Mouse (Mus musculus): ENCODE measurements around the gene Lyl1.

DNA sequence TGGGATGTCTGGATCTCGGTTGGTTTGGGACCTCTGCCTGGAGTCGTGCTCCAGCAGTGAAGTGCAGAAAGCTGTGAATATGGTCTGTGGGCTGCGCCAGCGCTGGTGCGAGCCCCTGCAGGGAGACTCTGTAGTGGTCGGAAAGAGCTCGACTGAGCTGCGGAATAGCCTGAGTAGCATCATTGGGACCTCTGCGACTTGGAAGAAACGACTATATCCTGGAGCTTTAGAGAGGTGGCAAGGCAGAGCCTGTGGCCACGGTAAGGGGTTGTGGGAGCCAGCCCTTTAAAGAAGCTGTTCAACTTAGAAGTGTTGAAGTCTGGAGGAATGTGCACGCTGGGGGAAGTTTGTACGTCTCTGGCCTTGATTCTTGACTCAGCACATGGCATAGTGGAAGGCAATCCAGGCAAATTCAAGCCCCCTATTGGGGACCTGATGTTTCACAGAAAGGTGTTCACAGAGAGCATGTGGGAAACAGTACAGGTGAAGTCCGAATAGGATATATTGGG is 35.8 kb upstream of the Lyl1 start:
- no peak for TF ChIP-seq CTCF (IDR thresholded peaks at IDR 0.05; ENCODE audit: control insufficient read depth, insufficient read depth, low read length)
- no peak for TF ChIP-seq POLR2A (IDR thresholded peaks at IDR 0.05; ENCODE audit: borderline replicate concordance, control insufficient read depth, low read depth, low read length)
